Mouse (Mus musculus) kidney, postnatal 36 days (tissue): ENCODE data around the gene H2-M10.6.
"Not testable (repeated sequence)": the region's sequence is repeated elsewhere in the genome, so short reads cannot be mapped to it uniquely, and the experiment has no call there.

Experiments used
- DNase-seq, 2 experiments: peaks; one replicate each; pipeline ENCODE4 v3.0.0; 2021 to 2022; ENCODE audit warnings: mixed read lengths in 2 of 2

Gene H2-M10.6

DNA sequence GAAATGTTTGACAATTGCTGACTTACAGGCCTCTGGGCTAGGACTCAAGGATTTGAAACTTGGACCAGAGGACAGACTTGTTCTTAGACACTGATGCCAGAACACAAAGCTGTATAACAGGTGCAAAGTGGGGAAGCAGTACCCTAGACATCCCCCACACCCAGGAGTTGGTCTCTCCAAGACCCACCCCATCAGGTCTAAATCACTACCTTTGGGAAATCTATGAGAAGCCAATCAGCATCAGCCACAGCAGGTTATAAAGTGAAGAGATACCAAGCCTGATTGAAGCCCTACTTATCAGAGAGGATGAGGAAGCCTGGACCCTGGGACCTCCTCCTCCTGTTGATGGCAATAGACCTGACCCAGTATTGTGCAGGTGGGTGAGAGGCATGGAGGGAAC, at the start of gene H2-M10.6:
H2-M10.6 (plus strand) TSS at position 301 of the 400 bp plus-strand sequence.
- DNase-seq: no peak

DNA sequence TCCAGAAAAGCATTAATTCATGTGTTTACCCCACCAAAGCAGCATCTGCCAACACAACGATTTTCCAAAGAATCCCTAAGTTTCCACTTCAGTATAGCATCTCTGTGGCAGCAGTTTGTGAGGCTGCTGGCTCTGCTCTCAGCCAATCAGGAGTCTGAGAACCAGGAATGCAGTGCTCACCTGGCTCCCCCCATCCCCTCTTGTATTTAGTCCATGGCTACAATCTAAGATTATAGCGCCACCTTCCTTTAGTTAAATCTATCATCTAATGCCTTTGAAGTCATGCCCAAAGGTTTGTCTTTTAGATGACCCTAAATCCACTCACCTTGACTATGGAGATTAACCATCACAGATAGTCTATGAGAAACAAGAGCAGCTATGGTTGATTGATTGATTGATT, 48.2 kb upstream of the H2-M10.6 start:
- no peak for DNase-seq

DNA sequence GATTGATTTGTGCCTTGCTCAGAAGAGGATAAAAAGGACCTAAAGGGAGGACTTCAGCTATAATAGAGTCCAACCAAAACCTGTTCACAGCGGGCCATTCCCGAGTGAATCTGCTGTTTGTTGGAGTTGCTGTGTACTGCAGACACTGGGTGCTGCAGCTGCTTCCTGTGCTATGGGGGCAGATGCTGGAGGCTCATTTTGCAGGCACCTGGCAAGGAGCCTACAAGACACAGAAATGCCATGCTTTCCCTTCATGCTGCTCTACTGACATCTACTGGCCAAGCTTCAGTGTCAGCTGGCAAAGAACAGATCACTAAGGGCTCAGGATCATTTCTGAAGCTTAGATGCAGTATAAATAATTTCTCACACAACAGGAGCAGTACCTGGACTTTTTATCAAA, 47.7 kb upstream of the H2-M10.6 start:
- peak; percentile 18 to 45 for DNase-seq

DNA sequence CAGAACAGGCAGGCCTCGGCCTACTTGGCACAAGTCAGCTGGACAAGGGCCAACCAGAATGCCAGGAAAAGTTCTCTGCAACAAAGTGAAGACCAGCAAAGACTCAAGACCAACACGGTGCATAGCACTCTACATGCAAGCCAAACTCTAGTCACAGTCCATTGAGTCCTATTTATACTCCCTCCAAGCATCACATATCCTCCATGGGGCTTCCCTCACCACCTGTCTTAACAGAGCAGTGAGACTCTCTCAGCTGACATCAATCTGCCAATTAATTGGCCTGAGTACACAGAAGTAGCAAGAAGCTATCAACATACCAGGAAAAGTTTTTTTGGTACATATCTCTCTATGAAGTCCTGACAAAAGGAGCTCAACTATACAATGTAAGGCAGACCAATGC, 46.6 kb upstream of the H2-M10.6 start:
- peak; percentile 3 to 40 for DNase-seq

DNA sequence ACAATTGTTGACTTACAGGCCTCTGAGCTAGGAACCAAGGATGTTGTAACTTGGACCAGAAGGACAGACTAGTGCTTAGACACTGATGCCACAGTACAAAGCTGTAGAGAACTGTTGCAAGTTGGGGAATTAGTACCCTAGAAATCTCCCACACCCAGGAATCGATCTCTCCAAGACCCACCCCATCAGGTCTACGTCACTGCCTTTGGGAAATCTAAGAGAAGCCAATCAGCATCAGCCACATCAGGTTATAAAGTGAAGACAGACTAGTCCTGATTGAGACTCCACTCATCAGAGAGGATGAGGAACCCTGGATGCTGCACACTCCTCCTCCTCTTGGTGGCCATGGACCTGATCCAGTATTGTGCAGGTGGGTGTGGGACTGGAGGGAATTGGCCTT, 39.4 kb upstream of the H2-M10.6 start, which contains the start of gene H2-M10.5:
H2-M10.5 (plus strand) TSS at position 301 of the 400 bp plus-strand sequence.
- DNase-seq: not testable (repeated sequence)

DNA sequence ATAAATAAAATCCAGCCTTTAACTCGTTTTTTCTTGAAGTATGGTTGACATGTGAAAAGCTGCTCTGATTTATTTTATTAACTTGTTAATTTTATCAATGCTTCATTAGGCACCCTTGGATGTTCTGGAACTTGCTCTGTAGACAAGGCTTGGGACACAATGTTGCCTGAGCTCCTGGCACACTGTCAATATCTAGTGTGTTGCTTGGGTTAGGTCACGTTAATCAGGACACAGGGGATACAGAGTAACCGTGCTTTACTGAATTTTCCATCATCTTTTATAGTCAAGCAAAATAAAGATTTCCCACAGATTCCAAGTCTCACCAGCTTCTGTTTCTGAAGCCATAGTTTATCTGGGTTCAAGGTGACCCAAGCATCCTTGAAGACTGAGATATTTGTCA, 30.4 kb upstream of the H2-M10.6 start:
- DNase-seq: no peak

DNA sequence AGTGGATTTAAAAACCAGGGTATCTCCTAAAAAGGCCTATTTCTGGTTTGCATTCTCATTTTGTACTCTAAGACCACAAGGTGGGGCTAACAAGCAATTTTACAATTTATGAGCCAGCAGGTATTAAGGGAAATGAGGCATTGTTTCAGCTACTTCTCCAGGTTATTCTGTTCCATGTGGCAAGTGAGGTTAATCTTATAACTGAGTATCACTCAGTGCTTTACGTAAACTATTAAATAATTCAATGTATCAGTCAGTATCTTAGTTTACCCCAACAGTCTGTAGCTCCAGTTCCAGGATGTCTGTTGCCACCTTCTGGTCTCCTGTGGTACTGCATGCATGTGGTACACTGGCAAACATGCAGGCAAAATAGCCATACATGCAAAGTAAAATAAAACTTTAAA, 25.5 kb upstream of the H2-M10.6 start:
- peak; percentile 17 to 43 for DNase-seq

DNA sequence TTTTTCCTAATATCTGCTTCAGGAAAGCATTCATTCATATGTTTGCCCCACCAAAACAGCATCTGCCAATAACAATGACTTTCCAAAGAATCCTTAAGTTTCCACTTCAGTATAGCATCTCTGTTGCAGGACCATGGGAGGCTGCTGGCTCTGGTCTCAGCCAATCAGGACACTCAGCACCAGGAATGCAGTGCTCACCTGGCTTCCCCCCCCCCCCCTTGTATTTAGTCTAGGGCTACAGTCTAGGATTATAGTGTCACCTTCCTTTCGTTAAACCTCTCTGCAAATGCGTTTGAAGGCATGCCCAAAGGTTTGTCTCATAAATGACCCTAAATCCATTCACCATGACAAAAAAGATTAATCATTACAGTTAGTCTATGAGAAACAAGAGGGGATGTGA, 23.6 kb upstream of the H2-M10.6 start:
- no peak for DNase-seq

DNA sequence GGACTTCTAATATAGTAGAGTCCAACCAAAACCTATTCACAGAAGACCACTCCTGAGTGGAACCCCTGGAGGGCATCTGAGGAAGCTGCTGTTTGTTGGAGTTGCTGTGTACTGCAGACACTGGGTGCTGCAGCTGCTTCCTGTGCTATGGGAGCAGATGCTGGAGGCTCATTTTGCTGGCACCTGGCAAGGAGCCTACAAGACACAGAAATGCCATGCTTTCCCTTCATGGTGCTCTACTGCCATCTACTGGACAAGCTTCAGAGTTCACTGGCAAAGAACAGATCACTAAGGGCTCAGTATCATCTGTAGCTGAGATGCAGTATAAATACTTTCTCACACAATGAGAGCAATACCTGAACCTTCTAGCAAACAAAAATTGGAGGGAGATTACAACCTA, 23.2 kb upstream of the H2-M10.6 start:
- peak; percentile 72 to 83 for DNase-seq

DNA sequence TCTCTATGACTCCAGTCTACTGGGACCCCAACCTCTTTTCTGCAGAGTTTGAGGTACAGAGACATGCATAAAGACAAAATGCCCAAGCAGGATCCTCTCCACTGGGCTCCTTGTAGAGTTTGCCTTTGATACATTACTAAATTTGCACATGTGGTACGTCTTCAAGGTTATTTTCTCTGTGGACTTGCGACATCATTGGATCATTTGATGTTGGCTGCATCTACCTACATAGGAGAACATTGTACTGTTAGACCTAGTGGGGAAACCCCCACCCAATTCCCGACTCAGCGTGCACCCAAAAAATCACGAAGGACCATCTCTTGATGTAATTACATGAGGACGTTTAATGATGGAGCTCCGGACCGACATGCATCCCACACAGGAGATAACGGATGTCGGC, 12.5 kb upstream of the H2-M10.6 start:
- DNase-seq: no peak

DNA sequence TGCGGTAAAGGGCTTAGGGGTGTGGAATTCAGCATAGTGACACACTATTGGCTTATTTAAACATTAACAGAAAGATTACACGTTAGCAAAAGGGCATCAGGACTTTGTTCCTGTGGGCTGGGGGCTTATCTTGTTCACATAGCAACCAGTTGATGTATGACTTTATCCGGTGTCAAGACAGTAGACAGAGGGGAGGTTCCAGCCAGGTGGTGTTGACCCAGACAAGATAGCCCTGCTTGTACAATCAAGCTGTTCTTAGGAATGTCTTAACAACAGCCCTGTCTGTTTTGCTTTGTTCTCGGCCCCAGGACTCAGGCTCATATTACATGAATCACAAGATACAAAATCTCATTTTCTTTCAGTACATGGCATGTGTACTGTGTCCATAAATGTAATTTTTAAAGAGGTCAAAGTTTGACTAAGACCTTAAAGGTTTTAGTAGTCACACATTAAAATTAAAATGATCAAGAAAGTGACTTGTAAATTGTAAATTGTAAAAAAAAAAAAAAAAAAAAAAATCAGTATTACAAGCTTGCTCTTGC, 12.0 kb upstream of the H2-M10.6 start:
- not testable (repeated sequence) for DNase-seq

DNA sequence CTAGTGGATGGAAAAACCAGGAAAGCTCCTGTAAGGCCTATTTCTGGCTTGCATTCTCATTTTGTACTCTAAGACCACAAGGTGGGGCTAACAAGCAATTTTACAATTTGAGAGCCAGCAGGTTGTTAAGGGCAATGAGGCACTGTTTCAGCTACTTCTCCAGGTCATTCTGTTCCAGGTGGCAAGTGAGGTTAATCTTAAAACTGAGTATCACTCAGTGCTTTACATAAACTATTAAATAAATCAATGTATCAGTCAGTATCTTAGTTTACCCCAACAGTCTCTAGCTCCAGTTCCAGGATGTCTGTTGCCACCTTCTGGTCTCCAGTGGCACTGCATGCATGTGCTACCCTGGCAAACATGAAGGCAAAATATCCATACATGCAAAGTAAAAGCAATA, 12.0 kb downstream of the H2-M10.6 start:
- peak; percentile 64 to 84 for DNase-seq

DNA sequence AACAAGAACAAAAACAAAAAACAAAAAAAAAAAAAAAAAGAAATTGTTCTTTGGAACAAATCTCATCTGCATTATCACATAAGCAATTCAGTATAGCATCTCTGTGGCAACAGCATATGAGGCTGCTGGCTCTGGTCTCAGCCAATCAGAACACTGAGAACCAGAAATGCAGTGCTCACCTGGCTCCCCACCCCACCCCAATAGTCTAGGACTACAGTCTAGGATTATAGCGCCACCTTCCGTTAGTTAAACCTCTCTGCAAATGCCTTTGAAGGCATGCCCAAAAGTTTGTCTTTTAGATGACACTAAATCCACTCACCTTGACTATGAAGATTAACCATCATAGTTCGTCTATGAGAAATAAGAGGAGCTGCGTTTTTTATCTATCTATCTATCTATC, 13.6 kb downstream of the H2-M10.6 start:
- DNase-seq: peak in 1 of 2 experiments; percentile 16

DNA sequence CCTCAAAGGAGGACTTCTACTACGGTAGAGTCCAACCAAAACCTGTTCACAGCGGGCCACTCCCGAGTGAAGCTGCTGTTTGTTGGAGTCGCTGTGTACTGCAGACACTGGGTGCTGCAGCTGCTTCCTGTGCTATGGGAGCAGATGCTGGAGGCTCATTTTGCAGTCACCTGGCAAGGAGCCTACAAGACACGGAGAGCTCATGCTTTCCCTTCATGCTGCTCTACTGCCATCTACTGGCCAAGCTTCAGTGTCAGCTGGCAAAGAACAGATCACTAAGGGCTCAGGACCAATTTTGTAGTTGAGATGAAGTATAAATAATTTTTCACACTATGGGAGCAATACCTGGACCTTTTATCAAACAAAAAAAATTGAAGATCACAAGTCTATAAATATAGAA, 14.0 kb downstream of the H2-M10.6 start:
- peak; percentile 93 to 94 for DNase-seq

DNA sequence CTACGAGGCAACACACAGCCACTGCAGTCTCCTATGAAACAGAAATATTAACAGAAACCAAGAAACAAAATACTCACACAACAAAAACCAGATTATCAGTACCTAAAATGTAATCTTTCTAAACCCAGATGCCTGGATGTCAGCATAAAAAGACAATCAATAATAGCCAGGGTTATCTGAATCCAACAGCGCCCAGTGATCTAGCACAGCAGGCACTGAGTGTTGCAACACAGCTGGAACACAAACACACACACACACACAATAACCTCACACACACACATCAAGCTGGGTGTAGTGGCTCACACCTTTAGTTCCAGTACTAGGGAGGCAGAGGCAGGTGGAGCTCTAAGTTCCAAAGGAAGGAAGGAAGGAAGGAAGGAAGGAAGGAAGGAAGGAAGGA, 16.5 kb downstream of the H2-M10.6 start:
- DNase-seq: no peak

DNA sequence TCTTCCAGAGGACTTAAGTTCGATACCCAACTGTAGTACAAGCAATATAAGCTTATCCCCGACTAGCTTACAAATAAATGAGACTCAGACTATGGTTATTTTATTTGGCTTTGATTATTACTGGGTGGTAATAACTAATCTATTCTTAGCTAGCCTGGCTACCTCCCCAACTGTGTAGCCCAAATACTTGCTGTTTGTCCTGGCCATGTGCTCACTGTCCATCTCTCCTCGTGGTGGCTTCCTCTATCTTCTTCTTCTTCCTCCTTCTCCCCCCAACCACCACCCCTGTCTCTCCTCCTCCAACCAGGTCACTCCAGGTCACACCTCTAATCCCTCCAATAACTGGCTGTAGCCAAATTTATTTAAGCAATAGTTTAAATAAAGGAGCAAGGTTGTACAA, 18.5 kb downstream of the H2-M10.6 start:
- no peak for DNase-seq

DNA sequence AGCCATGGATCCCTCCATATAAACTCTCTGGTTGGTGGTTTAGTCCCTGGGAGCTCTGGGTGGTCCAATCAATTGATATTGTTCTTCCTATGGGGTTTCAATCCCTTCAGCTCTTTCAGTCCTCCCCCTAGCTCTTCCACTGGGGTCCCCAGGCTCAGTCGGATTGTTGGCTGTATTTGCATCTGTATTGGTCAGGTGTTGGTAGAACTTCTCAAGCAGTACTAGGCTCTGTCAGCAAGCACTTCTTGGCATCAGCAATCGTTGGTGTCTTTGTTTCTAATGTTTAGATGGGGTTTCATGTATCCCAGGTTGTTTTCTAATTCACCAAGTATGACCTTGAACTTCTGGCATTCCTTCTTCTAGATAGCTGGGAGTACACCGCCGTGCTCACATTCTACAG, 20.7 kb downstream of the H2-M10.6 start:
- DNase-seq: no peak

DNA sequence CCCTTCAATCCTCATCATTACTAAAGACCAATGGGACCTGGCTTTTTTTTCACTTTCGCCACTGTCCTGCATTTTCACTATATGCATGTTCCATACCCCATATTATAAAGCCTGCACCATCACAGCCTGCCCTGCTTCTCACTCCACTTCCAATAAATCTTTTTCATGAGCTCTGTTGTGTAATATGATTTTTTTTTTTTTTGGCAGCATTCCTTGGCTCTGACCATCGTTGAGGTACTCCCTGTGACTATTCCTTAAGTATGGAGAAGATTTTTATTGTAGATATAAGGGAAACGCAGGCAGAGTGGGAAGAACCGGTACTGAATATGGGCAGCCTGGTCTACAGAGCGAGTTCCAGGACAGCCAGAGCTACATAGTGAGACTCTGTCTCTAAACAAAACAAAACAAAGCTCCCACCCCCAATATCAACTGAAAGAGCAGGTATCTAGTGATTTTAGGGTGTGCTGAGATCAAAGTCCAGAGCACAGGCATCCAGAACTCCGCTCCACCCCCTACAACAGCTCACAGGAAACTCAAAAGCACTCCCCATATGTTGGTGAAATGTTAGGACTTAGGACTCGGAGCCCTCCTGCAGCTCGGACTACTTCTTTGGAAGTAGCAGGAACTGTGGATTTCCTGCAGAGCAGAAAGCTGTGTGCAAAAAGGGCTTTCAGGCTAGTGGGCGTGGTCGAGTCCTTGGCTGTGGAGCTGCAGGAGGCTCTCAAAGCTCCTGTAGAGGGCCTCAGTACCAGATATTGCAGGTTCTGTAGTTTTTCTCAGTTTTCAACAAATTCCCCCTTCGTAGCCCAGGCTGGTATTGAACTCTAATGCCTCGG, 23.8 kb downstream of the H2-M10.6 start:
- peak; percentile 73 to 82 for DNase-seq

DNA sequence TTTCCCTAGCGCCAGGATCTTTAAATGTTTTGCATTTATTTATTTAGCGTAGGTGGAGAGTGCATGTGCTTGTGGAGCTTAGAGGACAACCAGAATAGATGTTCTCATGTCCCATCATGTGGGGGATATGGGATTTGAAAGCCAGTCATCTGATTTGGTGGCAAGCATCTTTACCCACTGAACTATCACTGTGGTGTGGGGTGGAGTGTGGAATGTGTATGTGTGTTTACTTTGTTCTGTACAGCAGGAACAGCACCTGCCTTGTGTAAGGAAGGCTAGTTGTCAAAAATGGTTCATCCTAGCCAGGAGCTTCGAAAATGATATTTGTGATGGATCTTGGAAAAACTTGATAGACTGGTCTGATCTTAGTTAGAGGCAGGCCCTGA, 24.4 kb downstream of the H2-M10.6 start:
- no peak for DNase-seq

DNA sequence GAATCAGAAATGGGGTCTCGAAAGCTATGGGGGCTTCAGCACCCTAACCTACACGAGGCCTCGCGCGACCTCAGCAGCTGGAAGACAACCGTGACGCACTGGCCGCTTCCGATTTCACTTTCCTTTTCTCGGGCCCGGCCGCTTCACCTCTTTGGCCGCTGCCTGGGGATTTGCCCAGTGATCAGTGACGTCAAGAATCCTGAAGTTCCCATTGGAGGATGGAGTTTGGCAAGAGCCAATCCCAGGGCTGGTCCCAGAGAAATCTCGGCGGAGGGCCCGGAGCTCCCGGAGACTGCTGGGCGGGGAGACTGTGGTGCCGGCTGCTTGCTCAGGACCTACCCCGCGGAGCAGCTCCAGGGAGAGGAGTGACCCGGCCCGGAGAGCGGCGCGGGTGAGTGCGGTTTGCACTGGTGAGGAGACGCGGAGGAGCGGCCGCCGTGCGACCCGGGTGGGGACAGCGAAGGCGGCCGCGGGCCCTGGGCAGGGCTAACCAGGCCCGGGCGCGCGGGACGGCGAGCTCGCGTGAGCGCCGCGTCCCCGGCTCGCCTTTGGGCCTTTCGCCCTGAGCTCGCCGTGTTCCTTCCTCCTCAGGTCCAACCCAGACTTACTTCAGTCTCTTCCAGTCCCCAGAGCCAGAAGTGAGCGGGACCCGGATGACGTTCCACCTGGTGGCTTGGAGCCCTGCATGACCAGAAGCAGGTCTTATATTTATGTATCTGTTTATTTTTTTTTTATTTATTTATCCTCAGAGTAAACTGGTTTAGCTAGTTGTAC, 25.1 kb downstream of the H2-M10.6 start, which contains the start of gene Trim26:
Trim26 (plus strand) TSS at position 261 of the 774 bp plus-strand sequence.
- DNase-seq: peak; percentile 97 to 99

DNA sequence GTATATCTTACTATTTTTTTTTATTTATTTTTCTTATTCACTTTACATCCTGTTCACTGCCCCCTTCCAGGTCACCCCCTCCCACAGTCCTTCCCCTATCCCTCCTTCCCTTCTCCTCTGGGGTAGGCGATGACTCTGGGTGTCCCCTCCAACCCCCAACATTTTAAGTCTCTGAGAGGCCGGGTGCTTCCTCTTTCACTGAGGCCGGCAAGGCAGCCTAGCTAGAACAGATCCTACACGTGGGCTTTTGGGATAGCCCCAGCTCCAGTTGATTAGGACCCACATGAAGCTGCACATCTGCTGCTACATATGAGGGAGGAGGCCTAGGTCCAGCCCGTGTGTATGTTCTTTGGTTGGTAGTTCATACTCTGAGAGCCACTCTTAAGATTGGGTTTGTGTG, 27.0 kb downstream of the H2-M10.6 start:
- DNase-seq: no peak

DNA sequence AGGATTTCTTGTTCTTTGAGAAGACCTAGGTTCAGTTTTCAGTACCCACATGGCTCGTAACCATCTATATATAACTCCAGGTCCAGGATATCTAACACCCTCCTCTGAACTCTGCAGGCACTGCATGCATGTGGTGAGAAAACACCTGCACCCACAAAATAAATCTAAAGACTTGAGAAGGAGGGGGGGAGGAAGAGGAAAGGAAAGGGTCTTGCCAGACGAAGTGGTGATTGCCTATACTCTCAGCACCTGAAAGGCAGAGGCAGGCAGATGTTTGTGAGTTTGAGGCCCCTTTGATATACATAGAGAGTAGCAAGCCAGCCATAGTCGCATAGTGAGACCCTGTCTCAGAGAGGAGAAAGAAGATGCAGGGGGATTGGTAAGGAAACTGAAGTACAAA, 28.0 kb downstream of the H2-M10.6 start:
- DNase-seq: no peak

DNA sequence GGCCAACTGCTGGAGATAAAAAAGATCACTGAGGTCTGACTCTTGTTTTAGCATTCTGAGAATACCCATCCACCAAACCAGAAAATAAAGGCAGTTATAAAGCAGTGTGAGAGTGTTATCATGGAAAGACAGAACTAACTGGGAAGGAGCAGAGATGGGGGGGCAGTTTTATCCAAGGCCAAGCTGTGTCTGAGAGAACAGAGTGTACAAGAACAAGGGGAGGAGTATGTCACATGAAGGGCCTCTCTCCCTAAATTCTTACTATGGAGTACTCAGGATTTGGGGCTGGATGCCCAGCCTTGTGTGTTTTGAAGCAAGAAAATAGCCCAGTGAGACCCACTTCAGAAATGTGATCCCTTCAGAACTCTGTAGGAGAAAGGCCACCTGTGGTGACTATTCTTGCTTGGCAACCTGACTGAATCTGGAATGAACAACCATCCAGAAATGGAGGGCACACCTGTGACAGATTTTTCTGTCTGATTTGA, 29.0 kb downstream of the H2-M10.6 start:
- DNase-seq: no peak
